Mouse (Mus musculus) thymus, postnatal 0 days (tissue): ENCODE data around the gene Chrm3. TPM values are rescaled to one million over a fixed set of nuclear protein-coding genes. Genes with fewer than 3 reads are reported as not detected.

Source experiments
- DNase-seq: peaks from one replicate; pipeline ENCODE4 v3.0.0-alpha.2; 2015; ENCODE audit warnings: low spot score
- polyA plus RNA-seq: library from polyadenylated mRNA; unstranded; fragments of >200 nt; fragmentation: Nextera tagmentation; extraction: Ambion mirVana; gene quantifications from 2 replicates; pipeline ENCODE4 v1.2.1, GENCODE M21; 2015

The Chrm3 gene
- polyA plus RNA-seq, 1 experiment from 2014 or later = 0.16 TPM

DNA sequence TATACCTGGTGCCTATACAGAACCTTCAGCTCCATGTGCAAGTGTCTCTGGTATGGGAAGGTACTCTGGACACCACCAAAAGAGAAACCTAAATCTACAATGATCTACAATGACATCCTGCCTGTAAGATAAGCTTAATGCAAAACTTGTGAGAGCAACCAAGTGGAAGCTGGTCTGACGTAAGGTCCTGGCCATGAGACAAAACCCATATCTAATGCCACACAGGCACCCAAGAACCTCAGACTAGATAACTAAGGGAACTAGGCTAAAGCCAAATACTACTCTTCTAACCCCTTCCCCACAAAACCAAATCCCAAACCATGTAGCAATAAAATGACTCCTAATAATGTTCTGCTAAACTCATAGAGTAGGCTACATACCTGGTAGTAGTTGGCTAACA is 364.8 kb downstream of the Chrm3 start:
- DNase-seq = no peak

DNA sequence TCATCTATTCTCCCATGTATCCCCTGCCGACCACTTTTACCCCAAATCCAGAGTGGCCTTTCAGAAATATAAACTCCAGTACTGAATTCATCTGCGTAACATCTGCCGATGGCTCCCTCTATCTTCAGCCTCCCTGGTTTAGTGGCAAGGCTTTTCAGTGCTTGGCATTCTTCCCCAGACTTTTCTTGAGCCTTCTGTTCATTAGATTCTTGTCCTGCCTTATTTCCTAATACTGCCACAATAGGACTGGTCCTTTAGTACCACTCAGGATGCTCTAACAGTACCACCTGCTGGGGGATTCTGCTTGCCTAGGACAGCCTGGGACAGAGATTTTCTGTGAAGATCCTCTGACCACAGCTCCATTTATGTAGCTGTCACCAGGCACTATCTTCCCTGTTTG is 367.1 kb downstream of the Chrm3 start:
- no peak for DNase-seq

DNA sequence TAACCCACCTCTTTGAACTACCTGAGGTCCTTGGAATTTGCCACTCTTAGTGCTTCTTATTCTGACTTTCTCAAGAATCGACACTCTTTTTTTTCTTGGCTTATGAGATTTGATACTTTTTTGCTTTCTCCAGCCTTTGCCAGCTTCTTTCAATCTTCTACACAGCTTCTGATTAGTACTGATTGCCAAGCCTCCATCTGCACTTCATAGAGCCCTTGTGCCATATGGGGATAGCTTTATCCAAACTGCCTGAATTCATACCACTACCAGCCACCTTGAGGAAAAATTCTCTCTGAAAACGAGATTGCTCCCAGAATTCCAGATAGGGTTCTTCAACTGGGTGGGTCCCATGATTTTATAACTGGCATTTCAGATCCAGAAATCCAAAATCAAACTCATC is 368.0 kb downstream of the Chrm3 start:
- DNase-seq = no peak

DNA sequence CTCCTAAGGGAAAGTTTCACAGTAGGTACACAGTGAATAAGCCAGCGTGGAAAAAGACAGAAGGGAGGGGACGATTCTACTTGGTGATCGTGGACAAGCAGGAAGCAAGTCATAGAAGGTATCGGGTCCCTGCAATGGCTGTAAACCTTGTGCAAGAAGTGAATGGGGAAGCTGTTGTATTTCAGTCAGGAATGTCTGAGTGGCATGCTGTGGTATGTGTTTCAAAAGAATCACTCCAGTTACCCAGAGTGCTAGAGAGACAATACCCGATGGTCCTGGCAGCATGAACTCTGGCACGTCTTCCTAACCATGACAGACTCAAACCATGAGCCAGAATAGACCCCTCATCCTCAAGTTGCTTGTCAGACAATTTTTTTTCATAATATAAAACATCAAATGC is 375.0 kb downstream of the Chrm3 start:
- no peak for DNase-seq

DNA sequence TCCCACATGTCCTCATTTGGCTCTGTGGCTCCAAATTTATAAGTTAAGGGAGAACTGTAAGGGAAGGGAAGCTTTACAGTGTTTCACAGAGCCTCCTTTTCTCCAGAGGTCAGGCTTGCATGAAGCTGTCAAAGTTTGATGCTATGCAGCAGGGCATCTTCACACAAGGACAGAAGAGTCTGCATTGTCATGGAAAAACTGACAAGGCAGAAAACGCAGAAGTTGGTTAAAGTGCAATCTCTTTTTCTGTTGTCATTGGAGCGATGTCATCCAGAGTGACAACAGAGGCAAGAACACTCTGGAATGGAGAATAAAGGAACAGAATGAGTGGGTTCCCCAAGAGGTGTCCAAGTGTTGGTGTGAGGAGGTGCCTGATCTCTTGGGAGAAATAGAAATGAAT is 377.4 kb downstream of the Chrm3 start:
- DNase-seq = no peak

DNA sequence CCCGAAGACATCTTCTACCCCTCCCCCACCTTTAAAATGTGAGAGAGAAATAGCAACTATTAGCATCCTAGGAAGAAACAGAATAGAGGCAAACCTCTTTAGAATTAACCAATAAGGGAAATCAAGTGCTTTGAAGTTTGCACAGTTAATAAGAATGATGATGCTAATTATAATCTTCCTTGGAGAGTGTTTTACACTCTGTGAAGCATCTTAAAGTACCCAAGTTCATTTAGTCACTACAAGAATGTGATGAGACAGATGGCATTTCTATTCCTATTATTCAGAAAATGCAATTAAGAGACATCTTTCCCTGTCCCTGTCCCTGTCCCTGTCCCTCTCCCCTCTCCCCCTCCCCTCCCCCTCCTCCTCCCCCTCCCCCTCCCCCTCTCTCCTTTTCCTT is 382.9 kb downstream of the Chrm3 start:
- no peak for DNase-seq

DNA sequence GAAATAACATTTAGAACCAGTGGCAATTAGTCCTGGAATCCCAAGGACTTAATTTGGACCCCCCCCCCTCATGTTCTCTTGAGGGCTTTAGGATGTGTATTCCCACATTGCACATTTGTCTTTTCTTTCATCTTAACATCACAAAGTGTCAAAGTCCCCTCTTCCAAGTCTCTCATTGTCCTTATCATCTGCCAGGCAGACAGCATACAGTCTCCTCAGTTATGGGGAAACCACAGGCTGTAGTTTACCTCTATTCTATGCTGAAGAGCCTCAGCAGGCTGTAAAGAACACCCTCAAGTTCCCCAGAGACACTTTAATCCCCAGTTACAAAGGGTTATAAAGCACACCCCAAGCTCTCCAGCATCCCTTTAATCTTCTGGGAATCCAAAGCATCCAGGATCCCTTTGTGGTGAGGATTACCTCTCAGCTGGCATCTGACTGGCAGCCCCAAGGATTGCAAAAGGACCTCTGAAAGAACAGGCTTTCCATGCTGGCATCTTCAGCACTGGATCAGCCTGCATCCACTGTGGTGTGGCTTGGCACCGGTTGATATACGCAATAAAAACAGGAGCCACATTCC is 386.8 kb downstream of the Chrm3 start:
- no peak for DNase-seq

DNA sequence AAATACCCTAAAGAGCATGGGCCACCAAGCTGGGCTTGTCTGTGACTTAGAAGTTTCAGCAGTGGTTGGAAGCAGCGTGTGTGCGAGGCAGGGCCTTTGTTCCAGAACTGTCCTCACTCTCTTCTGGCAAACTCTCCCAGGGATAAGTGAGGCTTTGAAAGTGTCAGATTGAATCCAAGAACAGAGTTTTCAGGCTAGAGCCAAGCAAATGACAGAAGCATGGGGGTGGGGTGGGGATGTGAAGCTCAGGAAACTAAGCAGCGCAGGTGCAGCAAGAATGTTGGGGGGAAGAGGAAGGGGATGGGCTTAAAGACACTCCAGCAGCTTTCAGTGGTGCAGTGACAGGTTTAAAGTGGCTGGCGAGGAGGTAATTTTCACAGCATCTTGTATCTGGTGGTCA is 388.8 kb downstream of the Chrm3 start:
- peak; percentile 22 for DNase-seq

DNA sequence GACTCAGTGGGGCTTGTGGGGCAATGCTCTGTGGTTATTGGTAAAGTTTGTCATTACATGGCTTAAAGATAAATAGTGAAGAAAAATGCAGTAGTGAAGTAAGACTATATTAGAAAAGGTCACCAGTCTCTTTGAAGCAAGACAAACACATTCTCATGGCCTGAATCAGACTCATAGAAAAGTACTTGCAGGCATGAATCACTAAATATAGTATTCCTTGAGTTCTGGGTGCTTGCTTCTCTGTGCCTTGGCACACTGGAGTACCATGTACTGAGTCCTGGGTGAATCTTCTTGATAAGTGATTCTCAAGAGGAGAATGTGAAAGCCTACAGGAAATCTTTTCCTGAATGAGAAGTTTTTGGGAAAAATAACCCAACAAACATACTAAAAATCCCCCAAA is 408.0 kb downstream of the Chrm3 start:
- DNase-seq = no peak

DNA sequence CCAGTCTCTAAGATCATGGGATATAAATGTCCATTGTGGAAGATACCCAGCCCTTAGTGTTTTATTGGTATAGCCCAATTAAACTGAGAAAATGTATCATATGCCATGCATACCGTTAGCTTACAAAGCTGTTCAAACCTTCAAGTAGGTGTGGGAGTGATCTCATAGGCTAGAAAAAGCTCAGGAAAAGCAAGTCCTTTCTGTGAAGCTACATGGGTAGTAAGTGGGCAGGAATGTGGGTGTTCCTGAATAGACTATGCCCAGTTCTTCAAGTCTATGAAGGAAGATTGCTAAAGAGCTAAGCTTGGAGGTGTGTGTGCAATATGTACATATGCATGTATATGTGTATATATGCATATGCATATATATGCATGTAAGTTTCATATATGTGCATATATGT is 409.3 kb downstream of the Chrm3 start:
- no peak for DNase-seq

DNA sequence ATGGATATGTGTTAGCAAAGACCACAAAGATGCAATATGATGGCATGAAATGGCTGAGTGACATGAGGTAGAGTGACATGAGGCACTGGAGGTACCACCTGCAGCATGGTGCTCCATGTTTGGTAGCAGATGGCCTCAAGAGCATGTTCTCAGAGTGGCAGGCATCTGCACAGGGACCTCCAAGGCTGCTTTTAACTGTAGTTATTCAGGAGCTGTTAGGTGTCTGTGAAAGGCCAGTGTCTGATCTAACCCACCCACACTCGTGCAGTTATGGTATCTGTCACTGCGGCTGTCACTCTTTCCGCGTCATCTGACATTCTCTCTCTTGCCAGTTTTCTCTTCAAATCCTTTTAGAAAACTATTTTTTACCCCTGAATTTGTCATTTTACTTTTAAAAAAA is 411.6 kb downstream of the Chrm3 start:
- no peak for DNase-seq

DNA sequence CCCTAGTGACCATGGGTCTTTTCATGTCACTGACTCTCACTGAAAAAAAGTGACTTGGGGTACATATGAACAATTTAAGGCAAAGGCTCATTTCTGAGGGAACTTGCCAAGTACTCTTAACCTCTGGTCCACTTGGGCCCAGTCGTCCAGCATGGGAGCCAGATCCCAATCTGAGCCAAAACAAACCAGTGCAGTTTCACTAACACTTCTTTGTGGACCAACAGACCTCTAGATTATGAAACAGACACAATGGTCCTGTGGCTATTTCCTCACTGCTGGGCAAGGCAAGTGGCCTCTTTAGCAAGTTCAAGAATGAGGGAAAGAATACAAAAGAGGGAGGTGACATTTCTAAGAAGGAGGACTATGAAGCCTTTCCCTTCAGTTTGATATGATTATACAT is 420.5 kb downstream of the Chrm3 start:
- no peak for DNase-seq

DNA sequence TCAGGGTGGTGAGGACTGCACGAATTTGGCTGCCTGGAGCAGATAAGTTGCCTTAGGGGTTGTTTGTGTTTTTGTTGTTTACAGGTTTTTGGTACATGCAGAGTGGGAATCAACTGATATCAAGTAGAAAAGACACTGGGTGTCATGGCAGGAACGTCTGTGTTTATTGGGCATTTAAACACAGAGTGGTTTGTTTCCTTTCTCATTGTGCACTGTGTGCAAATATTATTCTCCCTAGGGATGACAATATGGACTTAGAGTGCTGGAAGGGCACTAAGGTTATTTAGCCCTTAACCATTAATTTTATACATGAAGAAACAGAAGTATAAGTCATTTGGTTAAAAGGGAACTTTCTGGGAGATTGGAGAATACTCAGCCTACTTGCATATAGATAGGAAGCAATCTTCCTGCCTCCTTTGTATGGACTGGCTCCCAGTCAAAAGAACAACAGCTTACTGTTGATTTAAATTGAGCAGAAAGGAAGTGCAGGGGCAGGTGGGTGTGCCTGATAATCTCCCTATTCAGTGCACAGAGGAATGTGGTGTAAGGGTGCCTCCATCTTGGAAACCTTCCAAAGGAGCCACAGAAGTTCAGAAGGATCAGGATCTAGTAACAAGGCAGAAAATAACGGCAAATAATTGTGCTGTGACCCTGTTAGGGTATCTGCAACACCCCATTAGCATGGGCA is 421.7 kb downstream of the Chrm3 start:
- DNase-seq = no peak

DNA sequence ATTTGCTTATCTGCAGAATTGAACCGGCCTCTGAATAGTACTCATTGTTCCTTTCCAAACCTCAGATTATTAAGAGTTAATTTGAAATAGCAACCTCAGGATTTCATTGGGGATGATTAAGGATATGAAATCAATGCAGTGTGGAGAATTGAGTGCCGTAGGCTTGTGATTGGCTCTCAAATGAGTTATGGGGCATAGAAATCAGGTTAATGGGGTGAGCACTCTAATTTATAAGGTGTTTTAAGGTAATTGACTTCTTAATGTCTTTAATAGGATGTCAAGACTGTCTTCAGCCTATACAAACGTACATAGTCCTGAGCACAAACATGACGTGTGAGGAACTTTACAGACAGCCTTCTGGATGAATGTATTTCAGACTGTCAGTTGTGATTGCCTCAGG is 427.9 kb downstream of the Chrm3 start:
- no peak for DNase-seq

DNA sequence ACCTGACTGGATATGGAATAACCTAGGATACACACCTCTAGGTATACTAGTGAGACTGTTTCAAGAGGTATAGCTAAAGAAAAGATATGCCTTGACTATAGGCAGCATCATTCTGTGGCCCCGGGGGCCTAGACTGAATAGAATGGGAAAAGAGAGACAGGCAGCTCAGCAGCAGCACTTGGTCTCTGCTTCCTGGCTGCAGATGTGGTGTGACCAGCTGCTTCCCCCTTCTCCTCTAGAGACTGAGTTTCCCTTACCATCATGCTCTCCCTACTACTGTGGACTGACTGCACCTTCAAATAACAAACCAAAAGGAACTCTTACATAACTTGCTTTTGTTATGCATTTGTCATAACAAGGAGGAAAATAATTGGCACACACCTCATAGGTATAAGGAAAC is 430.0 kb downstream of the Chrm3 start:
- no peak for DNase-seq

DNA sequence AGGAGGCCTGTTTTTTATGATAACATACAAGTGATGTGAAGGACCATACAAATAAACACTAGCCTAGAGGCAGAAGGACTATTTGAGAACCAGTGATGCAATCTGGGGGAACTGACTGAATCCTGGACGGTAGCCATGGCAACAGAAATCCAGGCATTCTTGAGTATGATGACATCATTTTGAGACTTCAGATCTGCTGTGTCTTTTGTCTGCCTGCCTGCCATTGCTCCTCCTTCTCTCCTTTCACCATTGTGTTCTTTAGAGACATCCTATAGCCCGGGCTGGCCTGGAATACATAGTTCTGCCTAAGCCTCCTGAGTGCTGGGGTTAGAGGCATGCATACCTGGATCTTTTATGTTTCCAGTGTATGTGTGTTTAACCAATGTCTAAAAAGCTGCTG is 430.7 kb downstream of the Chrm3 start:
- no peak for DNase-seq

DNA sequence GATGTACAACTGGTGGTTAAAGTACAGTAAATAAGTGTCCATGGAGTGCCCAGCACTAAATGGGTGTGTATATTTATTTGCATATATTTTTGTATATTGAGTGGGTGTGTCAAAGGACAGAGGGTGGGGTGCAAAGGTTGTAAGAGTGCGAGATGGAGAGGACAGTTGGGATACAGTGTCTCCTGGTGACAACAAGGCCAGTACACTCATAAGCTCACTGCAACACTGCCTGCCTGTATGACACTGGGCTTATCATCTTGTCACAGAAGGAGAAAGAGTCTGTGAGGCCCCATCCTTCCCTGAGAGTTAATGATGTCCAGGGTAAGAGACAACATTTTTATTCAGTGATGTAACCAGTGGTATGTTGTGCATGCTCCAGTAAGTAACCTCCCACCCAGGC is 439.5 kb downstream of the Chrm3 start:
- no peak for DNase-seq

DNA sequence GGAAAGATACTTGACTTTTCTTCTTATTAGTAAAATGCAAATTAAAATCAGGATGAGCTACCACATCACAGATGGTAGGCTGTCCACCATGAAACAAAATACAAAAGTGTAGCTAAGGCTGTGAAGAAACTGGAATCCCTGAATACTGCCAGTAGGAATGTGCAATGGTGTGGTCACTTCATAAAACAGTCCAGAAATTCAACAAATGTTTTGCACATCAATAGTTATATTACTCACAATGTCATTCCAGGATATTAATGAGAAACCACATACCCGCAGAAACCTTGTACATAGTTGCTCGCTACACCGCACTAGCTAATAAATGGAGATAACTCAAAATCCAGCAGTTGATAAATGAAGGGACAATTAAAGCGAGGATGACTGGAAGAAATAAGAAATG is 447.9 kb downstream of the Chrm3 start:
- no peak for DNase-seq

DNA sequence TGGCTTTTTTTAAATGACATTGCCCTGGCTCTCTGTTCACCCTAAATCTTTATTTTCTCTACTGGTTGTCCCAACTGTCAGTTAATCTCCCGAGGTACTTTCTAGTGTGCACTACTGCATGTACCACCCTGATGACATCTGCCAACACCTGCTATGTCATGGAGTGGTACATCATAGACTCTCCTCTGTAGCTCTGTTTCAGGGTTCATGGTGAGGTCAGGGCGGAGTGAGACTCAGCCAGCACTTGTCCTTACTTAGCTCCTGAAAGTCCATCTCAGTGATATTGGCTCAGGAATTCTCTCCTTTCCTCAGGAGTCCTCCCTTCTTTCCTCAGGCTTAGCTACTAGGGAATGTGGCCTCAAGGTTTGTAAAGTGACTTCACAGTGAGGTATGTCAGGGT is 451.9 kb downstream of the Chrm3 start:
- DNase-seq = no peak

DNA sequence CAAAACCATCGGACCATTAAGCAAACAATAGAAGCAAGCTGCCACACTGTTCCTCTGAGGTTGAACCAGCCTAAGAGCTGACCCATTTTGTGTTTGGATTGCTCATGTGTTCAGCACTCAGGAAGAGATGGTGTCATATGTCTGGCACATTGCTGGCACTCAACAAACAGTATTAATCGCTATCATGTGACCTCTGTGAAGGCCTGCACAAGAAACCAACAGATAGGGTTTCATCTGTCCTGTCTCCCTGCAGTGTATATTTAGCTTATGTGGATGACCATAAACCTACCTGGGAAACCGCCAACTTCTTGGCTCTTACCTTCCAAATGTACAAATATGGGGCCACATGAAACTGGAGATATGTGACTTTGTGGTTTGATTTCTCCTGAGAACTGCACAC is 453.4 kb downstream of the Chrm3 start:
- no peak for DNase-seq

DNA sequence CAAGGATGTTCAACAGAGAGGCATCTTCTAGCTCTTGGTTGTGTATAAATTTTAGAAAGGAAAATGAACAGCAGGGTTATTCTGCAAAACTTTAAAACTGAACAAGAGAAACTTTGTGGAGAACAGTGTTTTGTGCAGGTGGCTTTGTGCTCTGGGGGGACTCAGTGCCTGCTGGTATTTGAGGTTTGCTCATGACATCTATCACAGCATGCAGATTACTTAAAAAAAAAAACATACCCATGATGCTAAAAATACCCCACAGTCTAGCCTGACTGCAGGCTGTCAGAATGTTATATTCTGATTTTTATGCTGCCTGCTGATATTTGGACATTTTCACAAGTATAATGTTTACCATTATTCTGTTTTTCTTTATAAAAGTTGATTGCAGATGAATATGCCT is 456.2 kb downstream of the Chrm3 start:
- no peak for DNase-seq

DNA sequence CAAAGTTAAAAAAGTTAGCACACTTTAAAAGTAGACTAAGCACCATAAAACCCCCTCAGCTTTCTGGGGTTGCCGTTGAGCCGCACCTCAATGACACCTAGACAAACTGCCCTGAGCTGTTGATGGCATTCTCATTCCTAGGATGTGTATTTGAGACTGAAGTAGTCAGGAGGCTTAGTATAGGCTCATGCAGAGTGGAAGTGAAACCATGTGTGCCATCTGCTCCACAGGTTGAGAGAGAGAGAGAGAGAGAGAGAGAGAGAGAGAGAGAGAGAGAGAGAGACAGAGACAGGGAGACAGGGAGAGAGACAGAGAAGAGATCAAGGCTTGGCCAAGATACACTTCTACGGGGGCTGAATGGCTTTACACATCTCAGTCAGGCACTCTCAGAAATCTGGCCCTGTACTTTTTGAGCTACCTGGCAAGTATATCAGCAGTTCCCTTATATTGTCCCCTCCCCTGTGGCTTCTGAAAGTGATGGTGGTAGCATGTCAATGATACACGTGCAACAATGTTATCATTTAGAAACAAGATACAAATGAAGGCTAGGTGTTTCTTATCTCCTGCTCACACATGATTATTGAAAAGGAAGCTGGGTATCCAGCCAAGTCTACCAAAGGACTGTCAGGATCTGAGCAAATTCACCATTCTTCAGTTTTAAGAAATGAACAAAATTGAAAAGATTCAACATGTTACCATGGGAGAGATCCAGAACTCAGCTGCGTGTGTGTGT is 459.8 kb downstream of the Chrm3 start:
- DNase-seq = no peak
